Mouse (Mus musculus) liver, postnatal 0 days (tissue): Measurements from ENCODE around the gene Ehbp1.

Source experiments
- CTCF ChIP-seq: sonication (generic); IDR thresholded peaks from 2 replicates; pipeline ENCODE4 v1.5.1; 2016; ENCODE audit warnings: antibody characterized with exemption, low read depth
- EP300 ChIP-seq: IDR thresholded peaks from 2 replicates; pipeline ENCODE4 v1.6.1; 2016; ENCODE audit warnings: antibody characterized with exemption, low read depth, mild to moderate bottlenecking

DNA sequence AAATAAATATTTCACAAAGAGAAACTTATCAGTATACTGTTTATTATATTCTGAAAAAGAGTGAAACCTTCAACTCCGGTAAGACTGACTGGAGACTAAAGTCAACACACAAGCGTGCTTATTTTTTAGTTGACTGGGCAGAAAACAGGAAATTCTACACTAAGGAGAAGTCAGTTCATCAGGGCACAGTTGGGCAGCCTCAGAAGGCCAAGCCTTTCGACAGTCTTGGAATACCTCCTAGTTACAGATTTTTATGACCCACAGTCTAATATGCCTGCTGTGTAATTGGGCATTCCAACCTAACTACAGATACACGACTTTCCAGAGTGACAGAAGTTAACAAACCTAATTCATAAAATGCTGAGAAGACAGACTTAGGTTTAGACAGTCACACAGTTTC lies 145.3 kb downstream of the Ehbp1 start:
- TF ChIP-seq CTCF (no peak), EP300 (no peak)
